Mouse (Mus musculus): ENCODE measurements around the gene Ephb2.

Gene Ephb2

GRCm38 (mm10) chr4:136601476-136601875, 234.3 kb downstream of the Ephb2 start:
- 1% methylated on average over 13 of the region's 13 CpGs for WGBS

DNA sequence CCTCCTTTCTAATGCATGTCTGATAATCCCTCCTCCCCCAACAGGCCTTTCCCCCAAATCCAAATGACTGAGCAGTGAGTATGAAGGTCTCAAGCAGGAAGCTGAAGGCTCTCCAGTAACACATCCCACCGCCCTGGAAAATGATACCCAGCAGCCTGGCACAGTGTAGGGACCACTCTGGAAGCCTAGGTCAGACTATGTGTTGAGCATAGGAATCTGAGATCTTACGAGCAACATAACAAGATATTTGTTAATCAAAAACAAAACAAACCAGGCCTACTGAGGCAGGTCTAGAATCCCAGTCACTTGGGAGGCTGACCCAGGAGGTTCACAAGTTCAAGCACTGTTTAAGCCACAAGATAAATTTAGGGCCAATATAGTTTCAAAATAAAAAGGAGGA, 235.3 kb downstream of the Ephb2 start:
- WGBS = 86% methylated on average over 2 of the region's 2 CpGs

GRCm38 (mm10) chr4:136599869-136600268, 235.9 kb downstream of the Ephb2 start:
- WGBS = 86% methylated on average over 3 of the region's 3 CpGs

DNA sequence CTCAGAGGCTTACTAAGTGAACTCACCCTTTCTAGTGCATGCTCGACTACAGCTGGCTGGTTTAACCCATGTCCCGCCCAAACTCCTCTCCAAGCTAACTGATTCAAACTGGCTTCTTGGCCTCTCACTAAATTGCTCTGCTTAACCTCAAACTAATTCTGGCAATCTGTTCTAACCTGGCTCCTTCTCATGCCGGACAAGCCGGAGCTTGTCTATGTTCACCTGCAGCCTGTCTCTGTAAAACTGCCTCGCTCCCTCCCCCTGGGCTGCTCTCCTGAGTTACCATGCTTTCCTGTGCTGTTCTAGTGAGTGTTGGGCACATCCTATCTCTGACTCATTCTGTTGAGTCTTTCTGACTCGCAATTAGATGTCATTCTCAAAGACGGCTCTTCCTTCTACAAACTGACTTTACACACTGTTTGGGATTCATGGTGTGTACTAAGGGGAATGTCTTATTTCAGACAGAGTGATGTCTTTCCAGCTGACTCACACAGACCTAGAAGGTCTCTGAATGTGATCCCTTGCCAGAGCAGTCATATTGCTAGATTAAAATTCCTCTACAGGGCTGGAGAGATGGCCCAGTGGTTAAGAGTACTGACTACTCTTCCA, 237.4 kb downstream of the Ephb2 start:
- 65% methylated on average over 7 of the region's 7 CpGs for WGBS
